Mouse (Mus musculus): Measurements from ENCODE around the gene Heg1.

The Heg1 gene

DNA sequence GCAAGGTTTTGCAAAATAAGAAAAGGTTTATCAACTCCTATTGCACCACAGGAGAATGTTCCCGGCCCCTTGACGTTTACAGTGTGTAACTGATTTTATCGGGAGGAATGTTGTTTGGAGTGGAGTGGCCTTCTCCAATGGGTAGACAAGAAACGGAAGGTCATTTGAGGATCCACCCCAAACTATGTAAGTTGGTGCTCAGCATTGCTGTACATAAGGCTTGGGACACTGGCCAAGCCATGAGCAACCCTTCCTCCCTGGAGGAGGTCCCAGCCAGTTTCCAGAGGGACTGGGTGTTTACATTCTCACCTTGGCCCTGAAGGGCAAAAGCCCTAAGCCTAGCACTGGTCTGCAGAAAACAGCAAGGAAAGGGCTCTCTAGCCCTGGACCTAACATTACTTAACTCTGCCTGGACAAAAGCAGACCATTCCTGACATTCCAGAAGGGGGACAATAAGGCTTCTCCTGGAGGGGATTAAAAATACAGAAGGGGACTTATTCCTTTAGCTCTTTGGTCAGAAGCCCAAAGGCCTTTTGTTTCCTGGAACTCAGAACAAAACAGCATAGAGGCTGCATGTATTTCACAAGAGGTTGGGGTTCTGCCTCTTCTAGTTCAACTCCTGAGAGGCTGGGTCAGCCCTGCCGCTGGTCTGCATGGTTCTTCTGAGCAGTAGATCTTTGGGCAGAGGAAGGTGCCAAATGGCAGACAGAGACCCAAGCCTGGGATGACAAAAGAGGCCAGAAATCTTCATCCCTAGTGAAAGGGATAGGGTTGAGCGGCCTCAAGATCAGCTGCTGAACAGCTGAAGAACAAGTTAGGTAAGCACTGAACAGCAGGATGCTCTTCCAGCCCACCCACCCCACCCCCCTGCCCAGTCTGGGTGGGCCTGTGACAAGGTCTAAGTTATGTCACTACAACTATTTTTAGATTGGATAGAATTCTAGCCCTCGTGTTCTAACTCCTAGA is 7.5 kb upstream of the Heg1 start:
- DNase-seq (ENCODE audit: low spot score in 2 of 2), result no peak

DNA sequence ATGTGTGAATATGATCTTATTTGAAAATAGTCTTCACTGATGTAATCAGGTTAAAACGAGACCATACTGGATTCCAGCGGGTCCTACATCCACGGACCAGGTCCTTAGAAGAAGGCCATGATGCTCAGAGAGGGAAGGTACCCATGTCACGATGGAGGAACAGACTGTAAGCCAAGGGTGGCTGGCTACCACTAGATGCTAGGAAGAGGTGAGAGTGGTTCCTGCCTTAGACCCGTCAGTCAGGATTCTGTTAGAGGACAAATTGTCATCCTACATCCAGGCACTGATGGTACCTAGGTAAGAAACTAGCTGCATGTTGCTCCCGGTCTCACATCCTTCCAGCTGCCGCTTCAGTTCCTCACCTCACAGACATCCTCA is 6.9 kb upstream of the Heg1 start:
- DNase-seq (ENCODE audit: low spot score in 2 of 2), result no peak

DNA sequence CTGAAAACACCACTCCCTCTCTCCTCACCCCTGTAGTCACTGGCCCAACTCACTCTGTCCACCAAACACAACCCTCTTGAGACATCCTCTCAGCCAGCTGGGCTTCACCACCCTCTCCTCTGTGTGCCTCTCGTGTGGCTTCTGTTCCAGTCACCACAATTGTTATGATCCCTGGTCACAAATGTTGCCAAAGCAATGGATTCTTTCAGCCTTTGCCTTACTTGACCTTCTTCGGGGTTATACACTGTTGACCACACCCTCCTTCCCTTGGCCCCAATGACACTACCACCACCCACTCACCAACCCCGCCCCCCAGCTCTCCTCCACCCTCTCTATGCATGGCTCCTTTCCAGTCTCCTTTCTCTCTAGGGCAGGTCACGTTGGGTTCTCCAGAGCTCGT is 6.3 kb upstream of the Heg1 start:
- DNase-seq (ENCODE audit: low spot score in 2 of 2), result no peak

DNA sequence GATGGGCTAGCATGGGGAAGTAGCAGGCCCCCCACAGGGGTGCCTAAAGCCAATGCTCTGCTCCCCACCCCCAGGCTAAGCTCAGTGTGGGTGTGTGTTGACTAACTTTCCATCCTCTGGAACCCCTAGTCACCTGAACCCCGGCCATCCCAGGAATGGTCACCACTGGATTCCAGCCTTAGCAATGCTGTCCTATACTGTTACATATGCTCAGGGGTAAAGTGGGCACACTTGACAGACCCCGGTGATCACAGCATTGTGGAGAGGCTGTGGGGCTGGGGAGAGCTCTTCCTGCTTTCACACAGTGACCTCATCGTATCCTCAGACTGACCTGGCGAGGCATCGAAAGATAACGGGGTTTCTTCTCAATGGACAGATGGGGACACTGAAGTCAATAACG is 3.9 kb upstream of the Heg1 start:
- DNase-seq (ENCODE audit: low spot score in 2 of 2), result no peak

DNA sequence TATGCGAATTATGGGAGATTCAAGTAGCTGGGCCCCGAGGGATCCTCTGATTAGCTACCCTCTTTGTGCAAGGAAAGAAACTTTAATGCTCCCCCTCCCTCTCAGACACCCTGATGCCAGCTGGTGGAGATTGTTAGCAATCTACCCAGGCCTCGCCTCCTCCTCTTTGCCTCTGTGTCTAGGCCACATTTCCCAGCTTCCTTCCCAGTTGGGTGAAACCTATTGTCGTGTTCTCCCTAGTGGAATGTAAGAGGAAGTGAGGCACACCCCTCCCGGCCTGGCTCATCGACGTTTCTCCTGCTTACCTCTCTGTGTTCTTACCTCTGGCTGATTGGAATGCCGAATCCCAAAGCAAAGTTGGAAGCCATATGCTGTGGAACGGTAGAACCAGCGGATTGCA is 3.4 kb upstream of the Heg1 start:
- DNase-seq (ENCODE audit: low spot score in 2 of 2), result no peak

DNA sequence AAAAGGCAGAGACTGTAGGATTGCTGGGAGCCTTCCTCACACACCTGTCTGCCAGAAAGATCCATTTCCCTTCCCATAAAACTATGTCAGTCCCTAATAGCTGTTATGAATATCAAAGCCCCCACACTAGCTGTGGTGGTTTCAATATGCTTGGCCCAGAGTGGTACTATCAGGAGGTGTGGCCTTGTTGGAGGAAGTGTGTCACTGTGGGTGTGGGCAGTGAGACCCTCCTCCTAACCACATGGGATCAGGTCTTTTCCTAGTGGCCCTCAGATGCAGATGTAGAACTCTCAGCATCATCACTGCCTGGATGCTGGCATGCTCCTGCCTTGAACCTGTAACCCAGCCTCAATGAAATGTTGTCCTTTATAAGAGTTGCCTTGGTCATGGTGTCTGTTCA is 2.5 kb upstream of the Heg1 start:
- DNase-seq (ENCODE audit: low spot score in 2 of 2), result no peak

DNA sequence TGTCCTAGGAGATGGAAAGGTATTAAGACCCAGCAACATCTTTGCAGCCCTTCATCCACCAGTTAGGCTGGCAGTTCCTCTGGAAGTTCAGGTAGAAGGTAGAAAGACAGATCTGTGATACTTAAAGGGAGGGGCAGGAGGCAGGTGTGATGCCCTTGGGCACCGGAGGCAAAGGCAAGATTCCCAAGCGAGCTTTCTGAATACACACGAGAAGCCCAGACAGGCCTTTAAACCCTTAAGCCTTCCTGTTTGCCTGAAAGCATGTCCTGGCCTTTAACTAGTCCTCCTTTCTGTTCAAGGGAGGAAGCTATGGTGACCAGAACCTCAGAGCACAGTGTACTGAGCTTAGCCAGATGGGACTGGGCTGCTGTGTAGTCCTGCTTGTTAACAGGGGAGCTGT is 1.5 kb upstream of the Heg1 start:
- DNase-seq (ENCODE audit: low spot score in 2 of 2), result no peak

DNA sequence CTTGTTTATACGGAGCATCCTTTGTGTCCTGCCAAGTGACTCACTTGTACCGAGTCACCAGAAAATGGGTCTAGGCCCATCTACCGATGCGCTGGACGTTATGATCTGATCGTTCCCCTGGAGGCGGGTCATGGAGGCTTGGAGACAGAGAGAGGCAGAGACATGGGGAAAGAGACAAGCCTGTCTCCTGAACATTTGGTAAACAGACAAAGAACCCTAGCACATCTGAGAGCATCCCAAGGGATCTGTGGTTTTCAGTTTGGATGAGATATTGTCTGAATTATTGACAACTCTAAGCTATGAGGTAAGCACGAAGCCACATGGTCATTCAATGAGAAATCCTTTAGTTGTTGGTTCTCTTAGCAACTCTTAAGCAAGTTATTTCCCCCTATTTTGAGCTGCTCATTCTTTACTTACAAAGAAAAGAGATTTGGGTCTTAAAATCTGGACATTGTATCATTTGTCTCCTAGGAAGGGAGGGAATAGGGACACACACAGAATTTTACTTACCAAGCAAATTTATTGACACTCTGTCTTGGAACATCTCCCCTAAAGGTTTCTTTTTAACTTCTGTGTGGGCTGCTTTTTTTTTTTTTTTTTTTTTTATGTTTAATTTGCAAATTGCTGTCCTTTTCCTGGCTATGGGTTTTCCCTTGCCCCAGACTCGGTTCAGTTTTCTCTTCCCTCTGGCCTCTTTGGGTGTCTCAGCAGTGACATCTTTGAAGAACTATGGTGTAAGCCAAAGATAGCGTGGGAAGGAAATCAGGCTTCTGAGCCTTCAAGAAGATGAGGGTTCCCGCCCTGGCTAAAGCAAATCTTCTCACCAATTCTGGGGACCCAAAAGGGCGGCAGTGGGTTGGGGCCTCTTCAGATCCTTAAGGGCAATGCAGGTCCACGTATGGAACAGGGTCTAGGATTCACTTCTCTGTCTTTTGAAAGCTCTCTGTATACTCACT is 686 bp upstream of the Heg1 start:
- DNase-seq (ENCODE audit: low spot score in 2 of 2), result no peak

DNA sequence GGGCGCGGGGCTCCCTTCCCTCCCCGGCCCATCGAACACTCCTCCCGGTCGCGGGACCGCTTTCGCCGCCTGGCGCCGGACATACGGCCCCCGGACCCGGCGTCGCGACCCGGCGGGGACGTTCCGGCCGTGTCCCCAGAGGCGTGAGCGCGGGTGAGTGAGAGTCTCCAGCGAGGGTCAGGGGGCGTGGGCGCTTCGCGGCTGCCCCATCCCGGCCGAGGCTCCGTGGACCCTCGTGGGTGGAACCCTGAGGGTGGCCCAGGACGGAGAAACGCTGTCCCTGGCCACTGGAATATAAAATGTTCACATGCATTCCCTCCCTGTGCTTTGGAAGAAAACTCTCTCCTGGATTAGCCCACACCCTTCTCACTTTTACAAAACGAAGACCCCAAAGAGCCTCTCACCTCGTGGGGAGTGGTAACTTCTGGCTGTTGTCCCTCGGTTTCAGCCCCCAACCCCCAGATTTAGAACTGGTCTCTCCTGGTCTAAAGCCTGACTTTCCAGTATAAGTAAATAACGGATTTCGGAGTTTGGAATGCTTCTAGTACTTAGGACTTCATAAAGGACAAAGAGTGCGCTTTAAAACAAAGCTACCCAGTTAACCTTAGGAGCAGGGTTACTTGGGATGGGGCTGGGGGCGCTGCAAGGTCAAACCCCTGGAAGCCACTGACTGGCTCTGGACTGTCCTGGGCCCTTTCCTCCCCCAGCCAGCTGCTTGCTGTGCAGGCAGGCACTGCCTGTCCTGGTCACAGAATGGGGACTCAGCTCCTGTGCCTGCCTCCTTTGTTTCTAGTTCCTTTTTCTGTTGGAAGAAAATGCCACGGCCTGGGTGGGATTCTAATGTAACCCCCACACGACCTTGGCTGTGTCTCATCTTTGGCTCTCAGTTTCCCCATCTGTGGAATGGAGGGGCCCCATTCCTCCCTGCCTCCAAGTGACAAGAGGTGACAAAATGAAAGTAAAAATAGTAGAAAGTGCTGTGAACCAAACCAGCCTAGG is 832 bp downstream of the Heg1 start:
- DNase-seq (ENCODE audit: low spot score in 2 of 2), result peak; percentile 48 to 54

DNA sequence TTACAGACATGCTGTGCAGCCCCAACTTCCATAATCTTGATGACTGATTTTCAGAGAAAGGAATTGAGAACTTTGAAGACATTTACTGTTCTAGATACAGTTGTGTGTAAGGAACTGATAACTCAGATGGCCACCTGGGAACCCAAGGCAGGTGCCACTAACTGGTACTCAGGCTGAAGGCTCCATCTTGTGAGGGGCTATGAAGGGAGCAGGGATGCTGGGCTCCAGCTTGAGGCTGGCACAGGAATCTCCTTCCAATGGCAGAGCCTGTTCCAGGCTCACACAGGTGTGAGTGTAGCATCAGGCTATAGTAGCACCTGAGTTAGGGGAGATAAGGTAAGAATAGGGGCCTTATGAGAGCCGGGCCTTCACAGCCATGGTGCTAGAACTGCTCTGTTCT is 1.9 kb downstream of the Heg1 start:
- DNase-seq (ENCODE audit: low spot score in 2 of 2), result no peak

DNA sequence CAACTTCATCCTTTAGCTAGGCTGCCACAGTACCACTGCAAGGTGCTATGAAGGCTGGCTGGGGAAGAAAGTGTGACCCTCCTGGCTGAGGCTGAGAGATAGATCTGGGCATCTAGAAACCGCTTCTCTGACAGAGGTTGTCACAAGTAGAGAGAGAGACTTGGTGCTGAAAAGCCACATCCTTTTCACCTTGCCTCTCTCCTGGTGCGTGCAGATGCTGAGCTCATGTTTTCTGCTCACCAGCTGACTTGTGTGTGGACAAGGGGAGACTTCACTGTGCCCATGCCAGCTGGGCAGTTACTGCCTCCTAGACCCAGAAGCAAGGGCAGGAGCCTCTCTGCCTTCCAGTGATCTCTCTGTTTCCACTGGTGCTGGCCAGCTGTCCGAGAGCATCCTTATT is 3.6 kb downstream of the Heg1 start:
- DNase-seq (ENCODE audit: low spot score in 2 of 2), result no peak

DNA sequence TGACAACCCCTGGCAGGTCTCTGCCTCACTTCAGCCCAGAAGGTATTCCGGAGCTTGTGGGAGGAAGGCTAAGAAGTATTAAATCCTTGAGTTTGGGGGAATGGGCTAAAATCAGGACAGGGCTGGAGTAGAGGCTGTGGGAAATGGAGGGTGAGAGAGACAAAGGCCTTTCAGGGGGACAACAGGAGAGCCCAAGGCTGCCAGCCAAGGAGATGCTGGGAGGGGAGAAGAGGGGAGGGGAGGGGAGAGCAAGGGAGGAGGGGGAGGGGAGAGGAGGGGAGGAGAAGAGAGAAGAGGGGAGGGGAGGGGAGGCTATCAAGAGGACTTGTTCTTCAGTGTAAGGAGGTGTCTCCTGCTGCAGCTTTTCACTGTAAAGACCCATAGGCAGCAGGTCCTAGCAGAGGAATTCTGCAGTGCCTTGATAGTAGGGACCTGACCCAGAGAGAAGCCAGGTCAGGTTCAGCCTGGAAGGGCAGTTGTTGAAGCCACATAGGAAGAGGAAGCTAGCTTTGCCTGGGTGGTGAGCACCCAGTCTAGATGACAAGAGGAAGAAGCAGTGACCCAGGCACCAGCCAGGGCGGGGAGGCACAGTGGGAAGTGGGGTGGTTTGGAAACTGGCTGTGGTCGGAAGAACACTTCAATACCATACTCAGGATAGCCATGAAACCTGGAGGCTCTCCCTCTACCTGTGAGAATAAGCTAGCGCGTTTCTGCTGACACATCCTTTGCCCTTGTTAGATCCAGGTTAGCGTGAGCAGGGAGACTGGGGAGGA is 7.0 kb downstream of the Heg1 start:
- peak in 1 of 2 experiments; percentile 64 for DNase-seq (ENCODE audit: low spot score in 2 of 2)

DNA sequence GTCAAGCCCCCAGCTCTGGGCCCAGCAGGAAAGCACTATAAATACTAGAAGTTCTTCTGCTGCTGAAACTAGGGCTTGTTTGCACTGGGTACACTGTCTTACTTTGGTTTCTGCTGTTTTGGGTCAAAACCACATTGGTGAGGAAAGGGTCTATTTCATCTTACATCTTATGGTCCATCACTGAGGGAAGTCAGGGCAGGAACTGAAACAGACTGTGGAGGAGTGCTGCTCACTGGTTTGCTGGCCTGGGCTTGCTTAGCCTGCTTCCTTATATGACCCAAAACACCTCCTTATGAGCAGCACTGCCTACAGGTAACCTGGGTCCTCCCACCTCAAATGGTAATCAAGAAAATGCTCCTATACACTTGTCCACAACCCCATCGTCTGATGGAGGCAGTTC is 9.4 kb downstream of the Heg1 start:
- DNase-seq (ENCODE audit: low spot score in 2 of 2), result no peak

DNA sequence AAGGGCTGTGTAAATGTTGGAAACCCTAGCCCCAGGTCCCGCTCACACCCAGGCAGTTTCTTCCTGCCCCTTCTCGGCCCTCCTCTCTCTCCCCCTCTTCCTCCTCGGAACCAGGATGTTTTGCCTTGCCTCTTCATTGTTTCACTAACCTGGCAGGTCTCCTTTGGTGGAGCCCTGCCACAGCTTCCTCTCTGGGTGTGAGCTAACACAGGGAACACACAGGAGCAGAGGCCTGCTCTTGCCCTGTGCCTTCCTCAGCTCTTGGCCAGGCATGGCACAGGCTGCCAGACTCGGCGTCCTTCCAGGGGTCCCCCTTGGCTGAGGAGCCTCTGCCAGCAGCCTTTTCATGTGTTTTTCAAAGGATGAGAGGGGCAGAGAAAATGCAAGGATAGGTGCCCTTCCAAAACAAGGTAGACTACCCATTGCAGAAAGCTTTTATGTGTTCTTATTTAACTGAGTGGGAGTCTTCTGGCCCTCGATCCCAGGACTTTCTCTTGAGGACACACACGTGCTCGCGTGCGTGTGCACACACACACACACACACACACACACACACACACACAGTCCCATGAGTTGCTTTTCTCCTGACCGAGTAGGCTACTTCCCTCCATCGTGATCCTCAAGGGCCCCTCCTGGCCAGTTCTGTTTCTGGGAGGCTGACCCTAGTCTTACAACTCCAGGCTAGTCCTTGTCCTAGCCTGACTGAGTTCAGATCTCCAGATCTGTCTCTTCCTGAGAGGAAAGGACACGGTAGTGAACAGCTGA is 12.8 kb downstream of the Heg1 start:
- no peak for DNase-seq (ENCODE audit: low spot score in 2 of 2)

DNA sequence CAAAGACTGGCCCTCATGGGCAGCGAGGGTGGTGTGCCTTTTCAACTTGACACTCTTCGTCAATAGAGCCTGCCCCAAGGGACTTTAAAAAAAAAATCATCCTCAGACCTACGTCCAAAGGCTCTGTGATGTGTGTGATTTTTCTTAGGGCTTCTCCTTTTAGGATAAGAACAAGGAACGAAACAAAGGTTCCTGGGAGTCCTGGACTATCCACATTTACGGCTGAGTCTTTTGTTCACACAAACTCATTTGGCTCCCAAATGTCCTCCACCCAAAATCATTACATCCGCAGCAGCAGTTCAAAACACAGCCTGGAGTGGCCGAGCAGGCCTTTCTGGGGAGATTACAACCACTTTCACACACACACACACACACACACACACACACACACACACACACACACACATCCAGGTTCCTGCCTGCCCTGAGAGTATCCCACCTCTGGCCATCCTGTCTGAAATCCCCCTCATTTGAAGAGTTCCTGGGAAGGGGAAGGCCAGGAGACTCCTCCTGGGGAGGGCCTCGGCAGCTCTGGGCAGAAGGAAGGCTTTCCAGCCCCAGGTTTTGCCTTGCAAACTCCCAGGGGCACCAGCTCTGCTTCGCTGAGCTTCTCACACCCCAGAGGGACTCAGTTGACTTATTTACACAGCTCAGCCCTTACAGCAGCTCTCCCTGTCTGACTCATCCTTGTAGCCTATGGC is 13.6 kb downstream of the Heg1 start:
- DNase-seq (ENCODE audit: low spot score in 2 of 2), result no peak

DNA sequence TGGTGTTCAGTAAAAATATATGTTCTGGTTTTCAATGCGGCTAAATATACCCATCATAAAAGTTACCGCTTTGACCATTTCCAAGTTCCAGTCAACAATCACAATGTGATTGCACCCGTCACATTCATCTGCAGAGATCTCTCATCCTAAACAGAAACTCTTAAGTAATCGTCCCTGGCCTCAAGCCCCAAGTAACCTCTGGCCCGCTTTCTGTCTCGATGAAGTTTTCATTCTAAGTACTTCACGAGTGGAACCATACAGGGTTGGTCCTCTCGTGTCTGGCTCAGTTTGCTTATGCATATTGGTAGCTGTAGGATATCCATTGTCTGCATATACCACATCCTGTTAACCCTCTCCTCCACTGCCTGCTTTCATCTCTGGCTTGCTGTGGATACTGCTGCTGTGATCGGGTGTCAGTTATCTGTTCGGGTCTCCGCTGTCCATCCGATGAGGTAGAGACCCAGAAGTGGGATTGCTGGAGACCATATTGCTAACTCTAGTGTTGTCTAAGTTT is 14.2 kb downstream of the Heg1 start:
- DNase-seq (ENCODE audit: low spot score in 2 of 2), result no peak

DNA sequence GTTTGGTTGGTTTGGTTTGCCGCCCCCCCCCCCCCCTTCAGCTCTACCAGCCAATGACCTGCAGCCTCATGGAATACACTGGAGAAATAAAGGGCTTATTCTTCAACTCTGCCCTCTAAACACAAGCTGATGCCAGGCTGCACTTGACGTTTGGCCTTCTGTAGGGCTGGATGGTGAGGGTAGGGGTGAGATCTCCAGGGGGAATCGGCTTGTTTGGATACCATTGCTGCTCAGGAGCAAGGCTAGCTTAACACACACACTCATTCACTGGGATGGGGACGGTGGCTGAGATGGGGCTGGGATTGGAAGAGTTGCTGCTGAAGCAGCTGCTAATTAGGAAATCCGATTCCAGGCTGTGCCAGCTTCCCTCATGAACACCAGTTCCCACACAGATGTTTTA is 16.4 kb downstream of the Heg1 start:
- DNase-seq (ENCODE audit: low spot score in 2 of 2), result no peak

DNA sequence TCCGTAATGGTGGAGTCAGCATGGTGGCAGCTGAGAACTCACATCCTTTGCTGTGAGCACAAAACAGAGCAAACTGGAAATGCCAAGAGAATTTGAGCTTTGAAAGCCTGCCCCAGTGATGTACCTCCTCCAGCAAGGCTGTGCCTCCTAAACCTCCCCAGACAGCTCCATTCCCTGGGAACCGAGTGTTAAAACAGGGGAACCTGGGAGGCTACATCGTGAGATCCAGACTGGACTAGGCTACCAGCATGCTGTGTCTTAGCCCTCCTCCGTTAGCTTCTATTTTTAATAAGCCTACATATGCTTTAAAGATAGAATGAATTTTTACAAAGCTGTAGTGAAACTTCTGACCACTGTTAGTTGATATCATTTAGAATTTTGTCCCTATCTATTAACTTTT is 17.7 kb downstream of the Heg1 start:
- DNase-seq (ENCODE audit: low spot score in 2 of 2), result no peak

DNA sequence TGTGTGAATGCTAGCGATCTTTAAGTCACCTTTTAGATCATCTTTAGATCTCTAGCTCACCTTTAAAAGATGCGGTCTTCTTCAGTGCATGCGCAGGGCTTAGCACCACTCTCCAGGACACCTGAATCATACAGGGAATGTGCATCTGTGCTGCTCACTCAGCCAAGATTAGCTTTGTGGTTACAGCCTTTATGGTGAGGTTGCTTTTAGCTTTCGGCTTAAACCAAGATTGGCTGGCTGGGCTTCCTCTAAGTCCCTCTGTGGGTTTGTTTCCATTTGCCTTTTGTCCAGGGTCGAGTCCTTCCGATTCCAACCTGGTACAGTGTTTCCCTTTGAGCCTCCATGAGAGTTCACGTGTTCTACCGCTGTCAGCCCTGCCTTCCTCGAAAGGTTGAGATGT is 20.1 kb downstream of the Heg1 start:
- DNase-seq (ENCODE audit: low spot score in 2 of 2), result no peak

All from spleen, postnatal 10 days (tissue).